Mouse (Mus musculus): ENCODE measurements around the gene Myo10.

DNA sequence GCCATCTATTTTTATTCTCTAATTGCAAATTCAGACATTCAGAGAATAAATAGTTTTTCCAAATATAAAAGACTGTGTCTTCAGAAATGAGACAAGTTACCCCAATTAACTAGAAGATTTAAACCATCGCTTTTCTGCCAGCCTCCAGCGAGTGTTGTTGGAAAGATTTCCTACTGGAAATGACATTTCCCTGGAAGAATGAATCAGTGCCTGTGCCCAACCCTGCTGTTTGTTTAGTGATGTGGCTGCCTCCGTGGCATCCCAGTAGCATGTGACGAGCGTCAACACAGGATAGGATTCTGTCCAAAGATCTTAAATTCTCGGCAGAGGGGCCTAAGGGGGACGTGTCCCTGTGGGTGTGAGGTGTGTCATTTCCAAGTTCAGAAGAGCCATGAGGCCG lies 179.9 kb downstream of the Myo10 start:
- no peak for TF ChIP-seq CTCF (IDR thresholded peaks at IDR 0.05; ENCODE audit: low read depth, low read length)
- TF ChIP-seq POLR2A (IDR thresholded peaks at IDR 0.05; ENCODE audit: extremely low read depth, insufficient read depth, low read length), result no peak

All from liver, adult 2 months (tissue).